Mouse (Mus musculus) G1E (cell line): Measurements from ENCODE around the gene Pik3r4.
"Not testable (repeated sequence)": the region's sequence is repeated elsewhere in the genome, so short reads cannot be mapped to it uniquely, and the experiment has no call there.

Experiments used
- CTCF ChIP-seq: IDR thresholded peaks from 2 replicates; pipeline ENCODE4 v1.5.1; 2012; ENCODE audit warnings: low read depth, low read length, inconsistent platforms, mixed read lengths
- GATA1 ChIP-seq: IDR thresholded peaks from 2 replicates; pipeline ENCODE4 v1.6.1; 2012; ENCODE audit warnings: borderline replicate concordance, low read length, inconsistent platforms, mixed read lengths
- GATA2 ChIP-seq: IDR thresholded peaks from 2 replicates; pipeline ENCODE4 v1.6.1; 2012; ENCODE audit warnings: low read depth, low read length, inconsistent platforms, borderline replicate concordance
- POLR2AphosphoS5 ChIP-seq: IDR thresholded peaks from 2 replicates; pipeline ENCODE4 v1.6.1; 2012; ENCODE audit warnings: low read depth, low read length, inconsistent platforms; ENCODE audit not compliant: insufficient replicate concordance
- TAL1 ChIP-seq: conservative IDR thresholded peaks from 2 replicates; pipeline ENCODE4 v1.6.1; 2012; ENCODE audit warnings: low read depth, low read length, inconsistent platforms, mixed read lengths

- not testable (repeated sequence) for TF ChIP-seq TAL1, GATA1, CTCF, POLR2AphosphoS5, GATA2
Measured at GRCm38 (mm10) chr9:105641377-105641776, 1.4 kb upstream of the Pik3r4 start.
